Mouse (Mus musculus) E14TG2a.4 (cell line): ENCODE data around the gene Abcd3.
A peak's percentile ranks its signal among the peaks of the same experiment; 100 is the strongest.
"Not testable (repeated sequence)": the region's sequence is repeated elsewhere in the genome, so short reads cannot be mapped to it uniquely, and the experiment has no call there.

Experiments
- H3K27me3 ChIP-seq: 2 replicates; pipeline ENCODE4 v1.6.1; 2014; ENCODE audit warnings: low read length, control low read depth; ENCODE audit not compliant: insufficient read depth
- H3K36me3 ChIP-seq: 2 replicates; pipeline ENCODE4 v1.6.1; 2014; ENCODE audit warnings: low read length, control low read depth; ENCODE audit not compliant: insufficient read depth
- H3K4me1 ChIP-seq: replicated peaks from 2 replicates; pipeline ENCODE4 v1.6.1; 2014; ENCODE audit warnings: low read depth, low read length, control low read depth
- H3K4me3 ChIP-seq: replicated peaks from 2 replicates; pipeline ENCODE4 v1.5.1; 2014; ENCODE audit warnings: mild to moderate bottlenecking, low read length
- H3K9me3 ChIP-seq: 2 replicates; pipeline ENCODE4 v1.6.1; 2014; ENCODE audit warnings: low read length, control low read depth
- CTCF ChIP-seq: conservative IDR thresholded peaks from 2 replicates; pipeline ENCODE4 v1.5.1; 2014; ENCODE audit warnings: low read length
- NANOG ChIP-seq: IDR thresholded peaks from 2 replicates; pipeline ENCODE4 v1.6.1; 2014; ENCODE audit warnings: borderline replicate concordance, low read length, mixed read lengths
- POU5F1 ChIP-seq: IDR thresholded peaks from 2 replicates; pipeline ENCODE4 v1.6.1; 2014; ENCODE audit warnings: low read length, borderline replicate concordance

The Abcd3 gene

DNA sequence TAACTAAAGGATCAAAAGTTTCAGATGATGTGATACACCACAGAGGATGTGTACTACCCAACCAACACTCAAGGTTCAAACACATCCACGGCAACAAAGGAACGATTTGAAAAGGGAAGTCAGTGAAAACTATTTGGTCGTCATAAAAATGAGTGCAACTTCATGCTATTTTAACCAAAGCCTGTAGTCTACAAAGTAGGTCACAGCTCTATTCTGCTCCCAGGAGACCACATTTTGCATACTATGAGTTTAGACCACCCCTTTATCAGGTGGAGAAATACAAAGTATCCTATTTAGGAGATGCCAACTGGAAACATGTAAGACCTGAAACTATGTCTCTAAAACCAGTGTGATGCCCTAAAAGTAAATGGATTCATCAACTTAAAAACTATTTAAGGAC, 6.9 kb downstream of the Abcd3 start:
- H3K4me3 ChIP-seq: no peak overlapping the region

DNA sequence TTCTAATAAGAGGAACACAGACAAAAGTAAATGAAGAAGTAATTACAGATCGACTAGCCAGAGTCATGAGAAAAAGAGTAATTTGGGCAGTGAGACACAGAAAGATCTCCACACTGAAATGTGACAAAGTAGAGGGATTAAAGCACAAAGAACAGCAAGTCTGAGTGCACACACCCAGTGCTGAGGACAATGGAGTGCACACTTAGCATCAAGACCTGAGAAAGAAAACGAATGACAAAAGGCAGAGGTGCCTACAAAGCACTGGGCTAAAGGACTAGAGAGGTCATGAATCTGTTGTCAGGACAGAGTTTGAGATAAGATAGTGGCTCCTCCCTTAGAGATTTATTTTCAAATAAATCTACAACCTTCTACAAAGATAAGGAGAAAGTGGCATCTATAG, 20.9 kb downstream of the Abcd3 start:
- Histone ChIP-seq H3K36me3 (peaks cover 9% of the 10 kb centered on the region; the same call in 1 of the 2 replicates), H3K4me1 (peaks cover 51% of the 10 kb centered on the region), H3K9me3 (no peaks in the 10 kb centered on the region), H3K4me3 (no peak overlapping the region), H3K27me3 (no peaks in the 10 kb centered on the region)
- no peak for TF ChIP-seq CTCF
- no peak for TF ChIP-seq POU5F1
- TF ChIP-seq NANOG: peak; percentile 70; the same call in 1 of the 2 replicates

More for the DNA sequence above, 6.9 kb downstream of the Abcd3 start:
- no peaks in the 10 kb centered on the region for H3K27me3 ChIP-seq
- no peak for TF ChIP-seq CTCF
- TF ChIP-seq POU5F1: no peak
- H3K4me1 ChIP-seq: peaks cover 49% of the 10 kb centered on the region
- H3K36me3 ChIP-seq: peaks cover 4% of the 10 kb centered on the region
- no peaks in the 10 kb centered on the region for H3K9me3 ChIP-seq

- TF ChIP-seq NANOG (no peak), POU5F1 (no peak), CTCF (no peak)
Measured at GRCm38 (mm10) chr3:121792246-121792645, 22.9 kb downstream of the Abcd3 start.

DNA sequence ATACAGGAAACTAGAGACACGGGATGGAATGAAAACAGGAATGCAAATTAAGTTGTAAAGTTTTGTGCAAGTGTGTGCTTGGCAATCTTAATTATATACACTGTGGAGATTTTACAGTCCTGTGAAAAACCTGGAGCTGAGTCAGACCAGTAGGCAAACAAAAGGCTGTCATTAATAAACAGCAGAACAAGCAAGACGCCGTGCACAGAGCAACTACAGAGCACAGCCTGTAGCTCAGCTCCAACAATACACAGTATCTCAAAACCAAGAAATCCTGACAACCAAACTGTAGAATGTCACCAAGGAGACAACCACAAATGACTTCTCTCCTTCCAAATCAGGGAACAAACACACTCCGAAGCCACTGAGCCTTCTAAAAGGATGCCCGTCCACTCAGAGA, 24.7 kb downstream of the Abcd3 start:
- no peak for TF ChIP-seq NANOG
- TF ChIP-seq POU5F1: no peak
- TF ChIP-seq CTCF: no peak
- Histone ChIP-seq H3K36me3 (peaks cover 13% of the 10 kb centered on the region; the same call in 1 of the 2 replicates), H3K9me3 (no peaks in the 10 kb centered on the region), H3K4me3 (no peak overlapping the region), H3K27me3 (no peaks in the 10 kb centered on the region), H3K4me1 (peaks cover 29% of the 10 kb centered on the region)

More at GRCm38 (mm10) chr3:121792246-121792645, 22.9 kb downstream of the Abcd3 start:
- H3K4me3 ChIP-seq: no peak overlapping the region
- H3K36me3 ChIP-seq: peaks cover 9% of the 10 kb centered on the region; the same call in 1 of the 2 replicates
- peaks cover 36% of the 10 kb centered on the region for H3K4me1 ChIP-seq
- H3K27me3 ChIP-seq: no peaks in the 10 kb centered on the region
- H3K9me3 ChIP-seq: no peaks in the 10 kb centered on the region

- peaks cover 22% of the 10 kb centered on the region for H3K4me1 ChIP-seq
- H3K4me3 ChIP-seq: no peak overlapping the region
- no peak for TF ChIP-seq POU5F1
- no peak for TF ChIP-seq CTCF
- no peak for TF ChIP-seq NANOG
- H3K9me3 ChIP-seq: no peaks in the 10 kb centered on the region
- H3K27me3 ChIP-seq: no peaks in the 10 kb centered on the region
- peaks cover 13% of the 10 kb centered on the region; the same call in 1 of the 2 replicates for H3K36me3 ChIP-seq
Measured at GRCm38 (mm10) chr3:121789790-121790189, 25.3 kb downstream of the Abcd3 start.

- Histone ChIP-seq H3K36me3 (peaks cover 19% of the 10 kb centered on the region), H3K4me1 (no peaks in the 10 kb centered on the region), H3K4me3 (no peak overlapping the region), H3K9me3 (no peaks in the 10 kb centered on the region), H3K27me3 (no peaks in the 10 kb centered on the region)
- no peak for TF ChIP-seq CTCF
Measured at GRCm38 (mm10) chr3:121783020-121783419, 32.1 kb downstream of the Abcd3 start.

- Histone ChIP-seq H3K4me3 (no peak overlapping the region), H3K4me1 (no peaks in the 10 kb centered on the region), H3K36me3 (peaks cover 24% of the 10 kb centered on the region), H3K9me3 (no peaks in the 10 kb centered on the region), H3K27me3 (no peaks in the 10 kb centered on the region)
- TF ChIP-seq CTCF (peak; percentile 82), NANOG (no peak)
Measured at GRCm38 (mm10) chr3:121777943-121778342, 37.2 kb downstream of the Abcd3 start.

- H3K27me3 ChIP-seq, H3K4me1 ChIP-seq, H3K4me3 ChIP-seq, H3K9me3 ChIP-seq: not testable (repeated sequence)
- peaks cover 25% of the 10 kb centered on the region for H3K36me3 ChIP-seq
Measured at GRCm38 (mm10) chr3:121773336-121773735, 41.8 kb downstream of the Abcd3 start.

GRCm38 (mm10) chr3:121768770-121769169, 46.3 kb downstream of the Abcd3 start:
- H3K9me3 ChIP-seq: no peaks in the 10 kb centered on the region
- no peak overlapping the region for H3K4me3 ChIP-seq
- TF ChIP-seq NANOG (no peak), CTCF (peak; percentile 49), POU5F1 (no peak)
- peaks cover 51% of the 10 kb centered on the region for H3K36me3 ChIP-seq
- no peaks in the 10 kb centered on the region for H3K27me3 ChIP-seq
- peaks cover 3% of the 10 kb centered on the region; the same call in 1 of the 2 replicates for H3K4me1 ChIP-seq
